Mouse (Mus musculus) kidney, adult 2 months (tissue): ENCODE measurements around the gene Nsl1.

Source experiments
- CTCF ChIP-seq: fragments of 200-500 bp; conservative IDR thresholded peaks from 2 replicates; pipeline ENCODE4 v1.5.1; 2011; ENCODE audit warnings: low read depth, mild to moderate bottlenecking, control low read depth, low read length, moderate library complexity, mixed read lengths; ENCODE audit not compliant: insufficient read depth, insufficient read length
- POLR2A ChIP-seq: fragments of 200-500 bp; IDR thresholded peaks from one replicate; pipeline ENCODE4 v1.6.1; 2011; ENCODE audit warnings: low read depth, low read length, control low read depth

GRCm38 (mm10) chr1:191045264-191045663 lies 17.5 kb upstream of the Nsl1 start:
- no peak for TF ChIP-seq POLR2A
- TF ChIP-seq CTCF = no peak
